Mouse (Mus musculus): Measurements from ENCODE around the gene Il9r. TPM values are rescaled to one million over a fixed set of nuclear protein-coding genes. Genes with fewer than 3 reads are reported as not detected.
A peak's percentile ranks its signal among the peaks of the same experiment; 100 is the strongest.

Gene Il9r
- total and polyA plus RNA-seq, 2 experiments from 2014 or later = not detected

DNA sequence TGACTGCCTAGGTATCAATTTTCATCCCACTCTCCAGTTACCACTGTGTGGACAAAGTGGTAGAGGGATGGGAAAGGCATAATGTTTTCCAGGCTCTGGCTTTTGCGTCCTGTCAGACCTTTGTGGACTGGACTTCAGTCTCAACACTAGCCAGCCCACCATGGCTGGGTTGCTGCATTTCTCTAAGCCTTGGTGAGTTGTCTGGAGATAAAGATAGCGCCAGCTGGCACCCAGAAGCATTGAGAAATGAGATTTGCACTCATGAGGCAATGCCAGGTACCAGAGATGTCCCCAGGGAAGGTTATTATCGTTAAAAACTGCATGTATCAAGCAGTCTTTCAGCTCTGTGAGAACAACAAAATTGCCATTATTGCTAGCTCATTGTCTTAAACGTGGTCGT, 57.3 kb downstream of the Il9r start:
- no peak overlapping the region for H3K4me3 ChIP-seq (ENCODE audit: low read depth, low read length)
- no peaks in the 10 kb centered on the region for H3K36me3 ChIP-seq (ENCODE audit: insufficient read depth, low read length)
- no peak for ATAC-seq (ENCODE audit: low FRiP score)
- H3K9me3 ChIP-seq (ENCODE audit: low read length) = no peaks in the 10 kb centered on the region
- peak; percentile 41 for DNase-seq (ENCODE audit: low spot score)
- no peak for TF ChIP-seq CTCF (IDR thresholded peaks at IDR 0.05)
- no peak overlapping the region; the same call in 1 of the 2 replicates for H3K27ac ChIP-seq (ENCODE audit: low read depth, low read length)
- WGBS = 65% methylated on average over 5 of the region's 5 CpGs
- H3K4me1 ChIP-seq (ENCODE audit: insufficient read depth, low read length) = 0 out of 2 replicates have a peak, but pooled peaks cover 7% of the 10 kb centered on the region
- no peak overlapping the region for H3K9ac ChIP-seq (replicated peaks; ENCODE audit: low read length, poor library complexity, severe bottlenecking)
- no peak overlapping the region for H3K4me2 ChIP-seq (ENCODE audit: low read depth, low read length, poor library complexity, severe bottlenecking)
- no peaks in the 10 kb centered on the region for H3K27me3 ChIP-seq (ENCODE audit: insufficient read depth, low read length)

GRCm38 (mm10) chr11:32141627-32142586, 58.2 kb downstream of the Il9r start:
- Histone ChIP-seq H3K27me3 (ENCODE audit: insufficient read depth, low read length) (no peaks in the 10 kb centered on the region), H3K4me1 (ENCODE audit: insufficient read depth, low read length) (0 out of 2 replicates have a peak, but pooled peaks cover 7% of the 10 kb centered on the region), H3K9ac (replicated peaks; ENCODE audit: low read length, poor library complexity, severe bottlenecking) (no peak overlapping the region), H3K27ac (ENCODE audit: low read depth, low read length) (no peak overlapping the region), H3K36me3 (ENCODE audit: insufficient read depth, low read length) (no peaks in the 10 kb centered on the region), H3K9me3 (ENCODE audit: low read length) (no peaks in the 10 kb centered on the region), H3K4me2 (ENCODE audit: low read depth, low read length, poor library complexity, severe bottlenecking) (no peak overlapping the region), H3K4me3 (ENCODE audit: low read depth, low read length) (no peak overlapping the region)
- 55% methylated on average over 15 of the region's 15 CpGs for WGBS
- ATAC-seq (ENCODE audit: low FRiP score) = peak; percentile 32; the same call in 1 of the 2 replicates
- no peak for TF ChIP-seq CTCF (IDR thresholded peaks at IDR 0.05)
- peak; percentile 82 for DNase-seq (ENCODE audit: low spot score)

DNA sequence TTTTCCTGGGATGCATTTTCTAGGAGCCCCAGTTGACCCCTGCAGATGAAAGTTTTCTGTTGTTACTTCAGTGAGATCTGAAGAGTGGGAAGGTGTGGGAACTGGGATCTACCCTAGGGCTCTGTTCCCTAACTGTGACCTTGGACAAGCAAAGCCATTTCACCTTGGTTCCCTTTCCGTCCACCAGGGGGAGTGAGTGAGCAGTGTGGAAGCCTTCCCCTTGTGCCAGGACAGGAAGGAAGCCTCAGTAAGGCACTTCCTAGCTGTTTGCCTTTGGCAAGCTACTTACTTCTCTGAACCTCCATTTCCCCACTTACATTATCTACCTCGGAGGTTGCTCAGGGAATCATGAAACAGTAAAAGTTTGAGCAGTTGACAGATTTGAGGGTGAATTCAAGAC, 59.0 kb downstream of the Il9r start:
- H3K9me3 ChIP-seq (ENCODE audit: low read length) = no peaks in the 10 kb centered on the region
- H3K9ac ChIP-seq (replicated peaks; ENCODE audit: low read length, poor library complexity, severe bottlenecking) = no peak overlapping the region
- H3K36me3 ChIP-seq (ENCODE audit: insufficient read depth, low read length) = no peaks in the 10 kb centered on the region
- peak; percentile 58 for DNase-seq (ENCODE audit: low spot score)
- H3K27ac ChIP-seq (ENCODE audit: low read depth, low read length) = no peak overlapping the region
- 0 out of 2 replicates have a peak, but pooled peaks cover 7% of the 10 kb centered on the region for H3K4me1 ChIP-seq (ENCODE audit: insufficient read depth, low read length)
- no peak overlapping the region for H3K4me2 ChIP-seq (ENCODE audit: low read depth, low read length, poor library complexity, severe bottlenecking)
- peak; percentile 86 for TF ChIP-seq CTCF (IDR thresholded peaks at IDR 0.05)
- no peak for ATAC-seq (ENCODE audit: low FRiP score)
- WGBS = 18% methylated on average over 2 of the region's 2 CpGs
- H3K4me3 ChIP-seq (ENCODE audit: low read depth, low read length) = no peak overlapping the region
- H3K27me3 ChIP-seq (ENCODE audit: insufficient read depth, low read length) = no peaks in the 10 kb centered on the region

GRCm38 (mm10) chr11:32139528-32139961, 60.5 kb downstream of the Il9r start:
- Histone ChIP-seq H3K4me2 (ENCODE audit: low read depth, low read length, poor library complexity, severe bottlenecking) (no peak overlapping the region), H3K4me3 (ENCODE audit: low read depth, low read length) (no peak overlapping the region), H3K4me1 (ENCODE audit: insufficient read depth, low read length) (0 out of 2 replicates have a peak, but pooled peaks cover 7% of the 10 kb centered on the region), H3K9me3 (ENCODE audit: low read length) (no peaks in the 10 kb centered on the region), H3K36me3 (ENCODE audit: insufficient read depth, low read length) (no peaks in the 10 kb centered on the region), H3K9ac (replicated peaks; ENCODE audit: low read length, poor library complexity, severe bottlenecking) (no peak overlapping the region), H3K27ac (ENCODE audit: low read depth, low read length) (no peak overlapping the region), H3K27me3 (ENCODE audit: insufficient read depth, low read length) (no peaks in the 10 kb centered on the region)
- no peak for DNase-seq (ENCODE audit: low spot score)
- ATAC-seq (ENCODE audit: low FRiP score) = no peak
- 69% methylated on average over 6 of the region's 6 CpGs for WGBS
- TF ChIP-seq CTCF (IDR thresholded peaks at IDR 0.05) = no peak

DNA sequence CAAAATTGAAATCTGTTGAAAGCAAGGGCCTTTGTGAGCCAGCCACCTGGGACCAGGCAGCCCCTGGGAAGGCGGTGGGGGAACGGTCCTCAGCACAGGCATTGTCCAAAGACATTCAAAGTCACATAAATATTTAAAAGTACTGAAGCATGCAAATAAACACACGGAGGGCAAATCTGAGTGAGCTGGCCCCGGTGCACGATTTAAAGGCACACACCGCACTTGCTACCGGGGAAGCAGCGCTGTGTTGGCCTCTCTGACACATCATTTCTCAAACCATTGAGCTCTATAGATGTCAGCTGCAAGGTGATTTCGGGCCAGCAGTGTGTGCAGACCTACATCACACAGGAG, 61.5 kb downstream of the Il9r start:
- DNase-seq (ENCODE audit: low spot score) = no peak
- H3K4me1 ChIP-seq (ENCODE audit: insufficient read depth, low read length) = 0 out of 2 replicates have a peak, but pooled peaks cover 7% of the 10 kb centered on the region
- 22% methylated on average over 9 of the region's 9 CpGs for WGBS
- no peak overlapping the region for H3K9ac ChIP-seq (replicated peaks; ENCODE audit: low read length, poor library complexity, severe bottlenecking)
- H3K9me3 ChIP-seq (ENCODE audit: low read length) = no peaks in the 10 kb centered on the region
- 0 out of 2 replicates have a peak overlapping the region, but pooled peaks have one; percentile 43 for H3K27ac ChIP-seq (ENCODE audit: low read depth, low read length)
- no peak for ATAC-seq (ENCODE audit: low FRiP score)
- H3K36me3 ChIP-seq (ENCODE audit: insufficient read depth, low read length) = no peaks in the 10 kb centered on the region
- no peak for TF ChIP-seq CTCF (IDR thresholded peaks at IDR 0.05)
- no peak overlapping the region for H3K4me3 ChIP-seq (ENCODE audit: low read depth, low read length)
- H3K27me3 ChIP-seq (ENCODE audit: insufficient read depth, low read length) = no peaks in the 10 kb centered on the region
- H3K4me2 ChIP-seq (ENCODE audit: low read depth, low read length, poor library complexity, severe bottlenecking) = no peak overlapping the region

All from midbrain, postnatal 0 days (tissue).